ENCODE assay signal across 11 mouse cellular contexts in genomic region chr11:20659094-20659493, GRCm38 (mm10).
DNase-seq lines count a peak whose midpoint lies in the region; ATAC-seq and TF ChIP-seq lines count a peak whose summit lies in the region.
"Had no signal": no experiment of that assay in that cellular context is flagged by ENCODE, and none has a peak within 500 bp of the region (broad histone marks: within the 10 kb centered on the region; RNA-seq: fewer than 3 reads in every experiment).

No protein-coding gene starts in this region.

- 0 out of 2 replicates have a peak, but pooled peaks cover 2% of the 10 kb centered on the region for H3K36me3 ChIP-seq in lung, embryonic 14.5 days (ENCODE audit: insufficient read depth)
- H3K36me3 ChIP-seq in lung, postnatal 0 days (ENCODE audit: insufficient read depth, low read length): no peaks in the 10 kb centered on the region
- H3K36me3 ChIP-seq in forebrain, embryonic 15.5 days: no peaks in the 10 kb centered on the region
- H3K36me3 ChIP-seq: heart, embryonic 15.5 days had no signal

- H3K4me3 ChIP-seq in lung, embryonic 14.5 days (ENCODE audit: low read depth, low read length): no peak overlapping the region
- H3K4me3 ChIP-seq in lung, postnatal 0 days (ENCODE audit: low read depth, low read length): no peak overlapping the region
- no peak overlapping the region for H3K4me3 ChIP-seq in forebrain, embryonic 15.5 days
- H3K4me3 ChIP-seq: heart, embryonic 15.5 days had no signal

- TF ChIP-seq CTCF in lung, embryonic 14.5 days (IDR thresholded peaks at IDR 0.05; ENCODE audit: low read depth): no peak
- TF ChIP-seq CTCF in lung, postnatal 0 days (IDR thresholded peaks at IDR 0.05): no peak

- H3K9me3 ChIP-seq in lung, embryonic 14.5 days (ENCODE audit: low read depth, low read length): no peaks in the 10 kb centered on the region
- H3K9me3 ChIP-seq in lung, postnatal 0 days (ENCODE audit: low read length): no peaks in the 10 kb centered on the region
- no peaks in the 10 kb centered on the region for H3K9me3 ChIP-seq in forebrain, embryonic 15.5 days
- H3K9me3 ChIP-seq: heart, embryonic 15.5 days had no signal

- peaks cover 33% of the 10 kb centered on the region for H3K4me1 ChIP-seq in lung, embryonic 14.5 days (ENCODE audit: insufficient read depth)
- H3K4me1 ChIP-seq in lung, postnatal 0 days (ENCODE audit: insufficient read depth, low read depth, low read length): peaks cover 15% of the 10 kb centered on the region; the same call in 1 of the 2 replicates
- H3K4me1 ChIP-seq in forebrain, embryonic 15.5 days: peaks cover 34% of the 10 kb centered on the region

- H3K27ac ChIP-seq in lung, embryonic 14.5 days (ENCODE audit: low read depth): peak overlapping the region; percentile 19; the same call in 1 of the 2 replicates
- H3K27ac ChIP-seq in lung, postnatal 0 days (ENCODE audit: low read length): no peak overlapping the region
- H3K27ac ChIP-seq in forebrain, embryonic 15.5 days (replicated peaks): peak overlapping the region; percentile 41; the same call in 1 of the 2 replicates
- H3K27ac ChIP-seq: heart, embryonic 15.5 days had no signal

- no peak for ATAC-seq in lung, embryonic 14.5 days (ENCODE audit: insufficient read depth)
- no peak for ATAC-seq in lung, postnatal 0 days
- ATAC-seq in forebrain, embryonic 15.5 days (replicated peaks): no peak
- ATAC-seq: intestine, embryonic 16.5 days had no signal

- no peaks in the 10 kb centered on the region for H3K27me3 ChIP-seq in lung, embryonic 14.5 days (ENCODE audit: insufficient read depth, low read length)
- H3K27me3 ChIP-seq in lung, postnatal 0 days (replicated peaks; ENCODE audit: insufficient read depth, low read length): no peaks in the 10 kb centered on the region
- no peaks in the 10 kb centered on the region for H3K27me3 ChIP-seq in forebrain, embryonic 15.5 days
- H3K27me3 ChIP-seq: heart, embryonic 15.5 days had no signal

- 47% methylated on average over 3 of the region's 3 CpGs for WGBS in lung, embryonic 14.5 days
- 22% methylated on average over 3 of the region's 3 CpGs for WGBS in lung, postnatal 0 days
- WGBS in forebrain, embryonic 15.5 days: 42% methylated on average over 3 of the region's 3 CpGs

- no peak for TF ChIP-seq EP300 in lung, postnatal 0 days (IDR thresholded peaks at IDR 0.05)

- peak; percentile 42 for DNase-seq in heart, postnatal 4 days
- no peak for DNase-seq in heart, adult 18-20 months
- DNase-seq in lung, embryonic 14.5 days: peak; percentile 86
- no peak for DNase-seq in lung, postnatal 0 days (ENCODE audit: low spot score)
- DNase-seq in brain, adult 2 months (ENCODE audit: low read depth, low spot score): peak; percentile 32
- DNase-seq in urinary bladder, postnatal 25 days (ENCODE audit: low spot score): no peak
- DNase-seq in urinary bladder, postnatal 36 days (ENCODE audit: low spot score in 2 of 2): no peak
- DNase-seq: thymus, postnatal 25 days had no signal

- H3K9ac ChIP-seq in lung, embryonic 14.5 days: no peak overlapping the region
- no peak overlapping the region for H3K9ac ChIP-seq in lung, postnatal 0 days (replicated peaks; ENCODE audit: low read depth)
- H3K9ac ChIP-seq in forebrain, embryonic 15.5 days (replicated peaks): no peak overlapping the region
- H3K9ac ChIP-seq: heart, embryonic 15.5 days had no signal

- no peak overlapping the region for H3K4me2 ChIP-seq in lung, embryonic 14.5 days
- no peak overlapping the region for H3K4me2 ChIP-seq in lung, postnatal 0 days (replicated peaks; ENCODE audit: low read depth, low read length)
- no peak overlapping the region for H3K4me2 ChIP-seq in forebrain, embryonic 15.5 days (replicated peaks)
- H3K4me2 ChIP-seq: heart, embryonic 15.5 days had no signal

Comparison
In these comparisons a context has a peak if more than half of its experiments do, and no peak if none do; other contexts are left out.
1. DNase-seq: peak in heart, postnatal 4 days (single experiment), lung, embryonic 14.5 days (single experiment) and brain, adult 2 months (single experiment); none in heart, adult 18-20 months (0 of 2), lung, postnatal 0 days (single experiment), urinary bladder, postnatal 25 days (single experiment) and urinary bladder, postnatal 36 days (0 of 2).